Mouse (Mus musculus) lung, postnatal 4 days (tissue): ENCODE results near the gene Sufu.
A peak's percentile ranks its signal among the peaks of the same experiment; 100 is the strongest.

Experiments used
- DNase-seq, 2 experiments: peaks; one replicate each; pipeline ENCODE4 v3.0.0; 2021

Sufu gene

DNA sequence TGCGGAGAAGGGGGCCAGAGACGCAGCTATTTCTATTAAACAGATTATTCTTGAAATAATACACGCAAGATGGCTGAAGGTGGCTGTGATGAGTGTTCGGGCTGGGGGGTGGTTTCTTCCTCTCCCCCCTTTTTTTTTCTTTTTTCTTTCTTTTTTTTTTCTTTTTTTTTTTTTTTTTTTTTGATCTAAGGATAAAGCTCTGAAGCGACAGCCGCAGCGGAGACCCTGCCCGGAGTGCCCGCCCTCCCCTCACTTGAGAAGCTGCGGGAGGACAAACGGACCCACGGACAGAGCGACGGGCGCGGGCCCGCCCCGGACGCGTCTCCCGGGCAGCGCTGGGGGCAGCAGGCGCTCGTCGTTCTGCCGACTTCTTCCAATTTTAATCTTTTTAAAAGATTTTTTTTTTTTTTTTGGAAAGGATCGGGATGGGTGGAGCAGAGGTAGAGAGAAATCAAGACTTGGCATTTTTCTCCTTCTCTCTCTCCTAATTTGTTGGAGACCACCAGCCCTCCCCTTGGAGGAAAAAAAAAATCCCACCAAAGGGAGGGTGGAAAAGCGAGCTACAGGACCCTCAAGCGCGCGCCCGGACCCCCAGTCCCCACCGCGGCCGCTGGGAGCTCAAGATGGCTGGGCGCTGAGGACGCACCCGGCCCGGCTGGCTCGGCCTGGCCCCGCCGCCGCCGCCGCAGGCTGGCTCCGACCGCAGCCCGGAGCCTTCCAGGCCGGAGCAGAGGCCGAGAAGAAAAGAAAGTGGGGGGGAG lies 104.1 kb downstream of the Sufu start:
- peak; percentile 72 to 75 for DNase-seq

DNA sequence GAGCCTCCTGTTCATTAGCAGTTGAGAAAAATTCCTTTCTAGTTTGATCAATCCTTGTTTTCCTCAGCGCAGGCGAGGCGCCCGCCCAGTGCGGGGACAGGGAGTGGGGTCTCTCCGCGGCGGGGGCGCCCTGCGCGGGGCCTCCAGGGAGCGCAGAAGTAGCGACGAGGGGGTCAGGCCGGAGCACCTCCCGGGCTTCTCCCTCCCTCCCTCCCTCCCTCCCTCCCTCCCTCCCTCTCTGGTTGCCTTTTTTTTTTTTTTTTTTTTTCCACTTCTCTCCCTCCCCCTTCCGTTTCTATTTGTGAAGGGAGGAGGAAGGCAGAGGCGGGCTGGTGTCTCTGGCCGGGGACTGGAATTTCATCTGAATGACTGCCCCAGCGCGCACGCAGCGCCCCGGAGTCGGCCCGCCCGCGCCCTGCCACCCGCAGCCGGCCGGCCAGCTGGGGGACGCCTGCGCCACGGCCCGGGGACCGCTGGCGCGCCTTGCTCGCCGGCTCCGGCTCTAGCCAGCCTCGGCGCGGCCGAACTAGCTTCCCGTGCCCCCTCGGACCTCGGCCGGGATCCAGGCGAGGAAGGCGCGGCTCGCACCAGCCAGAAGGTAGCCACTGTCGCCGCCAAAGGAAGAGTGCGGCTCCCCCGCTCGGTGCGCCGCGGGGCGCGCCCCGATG lies 104.8 kb downstream of the Sufu start, which contains the start of gene Trim8:
Trim8 (plus strand) TSS at position 302 of the 668 bp plus-strand sequence.
- DNase-seq: peak; percentile 89 to 96

GRCm38 (mm10) chr19:46502069-46502455 lies 105.4 kb downstream of the Sufu start:
- peak; percentile 86 to 88 for DNase-seq

DNA sequence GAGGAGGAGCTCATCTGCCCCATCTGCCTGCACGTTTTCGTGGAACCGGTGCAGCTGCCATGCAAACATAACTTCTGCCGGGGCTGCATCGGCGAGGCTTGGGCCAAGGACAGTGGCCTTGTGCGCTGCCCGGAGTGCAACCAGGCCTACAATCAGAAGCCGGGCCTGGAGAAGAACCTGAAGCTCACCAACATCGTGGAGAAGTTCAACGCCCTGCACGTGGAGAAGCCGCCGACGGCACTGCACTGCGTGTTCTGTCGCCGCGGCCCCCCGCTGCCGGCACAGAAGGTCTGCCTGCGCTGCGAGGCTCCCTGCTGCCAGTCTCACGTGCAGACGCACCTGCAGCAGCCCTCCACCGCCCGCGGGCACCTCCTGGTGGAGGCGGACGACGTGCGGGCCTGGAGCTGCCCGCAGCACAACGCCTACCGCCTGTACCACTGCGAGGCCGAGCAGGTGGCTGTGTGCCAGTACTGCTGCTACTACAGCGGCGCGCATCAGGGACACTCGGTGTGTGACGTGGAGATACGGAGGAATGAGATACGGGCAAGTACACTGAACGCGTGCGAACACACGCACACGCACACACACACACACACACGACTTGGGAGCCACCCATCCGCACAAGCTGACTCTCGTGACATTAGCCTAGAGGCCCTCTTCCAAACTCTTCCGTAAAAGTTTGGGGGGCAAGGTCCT lies 105.9 kb downstream of the Sufu start:
- peak; percentile 88 to 92 for DNase-seq

GRCm38 (mm10) chr19:46503351-46504084 lies 106.8 kb downstream of the Sufu start:
- peak; percentile 86 to 94 for DNase-seq

- DNase-seq: peak in 1 of 2 experiments; percentile 79
These were observed 107.4 kb downstream of the Sufu start for GRCm38 (mm10) chr19:46504085-46504552.

DNA sequence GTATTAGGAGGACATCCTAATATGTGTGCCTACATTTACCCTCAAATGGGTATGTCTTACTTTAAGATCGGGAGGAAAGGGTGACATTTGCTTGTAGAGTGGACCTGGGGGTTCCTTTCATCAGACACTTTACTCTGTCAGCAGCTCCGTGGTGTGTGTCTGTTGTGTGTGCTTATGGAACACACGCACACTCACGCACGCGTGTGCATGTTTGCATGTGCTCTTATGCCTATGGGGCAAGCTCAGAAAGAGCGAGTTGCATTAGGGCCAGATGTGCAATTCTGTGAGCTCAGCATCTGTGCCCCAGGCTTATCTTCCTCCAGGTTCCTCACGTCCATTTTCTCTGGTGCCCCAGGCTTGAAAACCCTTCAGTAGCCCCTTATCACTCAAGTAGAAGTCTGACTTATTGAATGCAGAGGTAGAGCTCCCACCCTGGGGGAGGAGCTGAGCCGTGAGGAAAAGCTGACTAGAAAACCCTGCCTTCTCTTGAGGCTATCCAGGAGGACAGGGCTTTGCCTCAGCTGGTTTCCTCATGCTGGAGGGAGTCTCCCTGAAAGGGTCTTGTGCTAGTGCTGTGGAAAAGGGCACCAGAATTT lies 108.2 kb downstream of the Sufu start:
- peak; percentile 51 to 68 for DNase-seq

GRCm38 (mm10) chr19:46505646-46506371 lies 109.1 kb downstream of the Sufu start:
- DNase-seq: peak in 1 of 2 experiments; percentile 73

GRCm38 (mm10) chr19:46506372-46506717 lies 109.6 kb downstream of the Sufu start:
- DNase-seq: peak in 1 of 2 experiments; percentile 19

- DNase-seq: peak in 1 of 2 experiments; percentile 26
These were observed 110.5 kb downstream of the Sufu start for GRCm38 (mm10) chr19:46507181-46507581.

DNA sequence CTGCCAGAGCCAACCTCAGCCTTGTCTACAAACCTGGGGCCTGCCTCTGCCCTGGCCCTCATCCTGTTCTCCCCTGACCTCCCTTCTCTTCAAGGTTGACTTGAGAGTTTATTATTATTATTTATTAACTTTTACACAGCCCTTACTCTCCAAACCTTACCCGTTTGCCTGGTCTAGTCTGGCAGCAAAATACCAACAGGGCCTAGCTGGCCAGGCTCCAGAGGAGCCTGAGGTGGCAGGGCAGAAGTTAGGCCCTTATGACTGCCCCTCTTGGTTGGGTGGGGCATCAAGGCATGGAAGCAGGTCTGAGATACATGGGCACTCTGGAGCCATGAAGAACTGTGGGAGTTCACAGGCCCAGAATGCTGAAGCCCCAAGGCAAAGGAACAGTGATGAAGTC lies 111.1 kb downstream of the Sufu start:
- peak; percentile 26 to 66 for DNase-seq

- DNase-seq: peak in 1 of 2 experiments; percentile 36
These were observed 112.0 kb downstream of the Sufu start for GRCm38 (mm10) chr19:46508738-46509137.

GRCm38 (mm10) chr19:46509202-46509601 lies 112.5 kb downstream of the Sufu start:
- DNase-seq: peak in 1 of 2 experiments; percentile 27

- no peak for DNase-seq
These were observed 113.0 kb downstream of the Sufu start for GRCm38 (mm10) chr19:46509736-46510135.

DNA sequence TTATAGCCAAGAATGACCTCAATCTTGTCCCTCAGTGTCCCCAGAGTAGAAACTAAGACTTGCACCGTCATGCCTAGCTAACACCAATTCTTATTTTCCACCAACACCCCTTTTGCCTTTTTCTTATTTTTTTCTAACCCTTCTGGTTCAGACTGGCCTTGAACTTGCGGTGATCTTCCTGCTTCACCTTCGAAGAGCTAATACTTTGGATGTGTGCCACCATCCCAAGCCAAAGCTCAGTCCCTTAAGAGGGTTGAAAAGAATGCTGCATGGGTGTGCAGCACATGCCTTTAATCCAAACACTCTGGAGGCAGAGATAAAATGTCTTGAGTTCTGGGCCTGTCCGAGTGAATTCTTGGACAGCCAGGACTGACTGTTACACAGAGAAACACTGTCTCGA lies 113.7 kb downstream of the Sufu start:
- peak in 1 of 2 experiments; percentile 23 for DNase-seq

- peak in 1 of 2 experiments; percentile 56 for DNase-seq
These were observed 114.1 kb downstream of the Sufu start for GRCm38 (mm10) chr19:46510824-46511223.

DNA sequence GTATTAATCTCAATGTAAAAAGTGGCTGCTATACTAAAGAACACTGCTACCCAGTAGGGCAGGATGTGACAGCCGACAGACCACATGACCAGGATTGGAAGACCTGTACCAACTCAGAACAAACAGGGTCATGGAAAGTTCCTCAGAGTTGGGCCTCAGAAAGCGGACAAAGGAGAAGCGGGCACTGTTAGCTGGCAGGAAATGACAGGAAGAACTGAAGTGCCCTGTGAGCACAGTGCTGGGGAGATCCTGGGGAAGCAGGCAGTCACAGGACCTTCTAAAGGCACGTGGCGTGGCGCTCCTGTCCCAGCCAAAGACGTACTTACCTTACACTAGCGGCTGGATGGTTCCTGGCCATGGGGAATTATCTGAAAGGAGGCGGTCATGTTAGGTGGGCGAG lies 114.6 kb downstream of the Sufu start:
- peak; percentile 70 to 77 for DNase-seq

DNA sequence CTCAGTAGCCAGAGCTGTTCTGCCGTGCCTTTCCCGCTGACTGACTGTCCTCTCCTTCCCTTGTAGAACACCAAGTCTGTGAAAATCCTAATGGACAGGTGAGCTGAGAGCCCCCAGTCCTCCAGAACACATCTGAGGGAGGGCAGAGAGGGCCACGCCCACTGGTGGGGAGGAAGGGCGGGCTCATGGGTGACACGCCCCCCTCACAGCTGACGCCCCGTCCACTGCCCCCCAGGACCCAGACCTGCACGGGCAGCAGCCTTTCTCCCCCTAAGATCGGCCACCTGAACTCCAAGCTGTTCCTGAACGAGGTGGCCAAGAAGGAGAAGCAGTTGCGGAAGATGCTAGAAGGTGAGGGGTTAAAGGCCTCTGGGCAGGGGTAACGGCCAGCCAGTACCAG lies 117.7 kb downstream of the Sufu start:
- DNase-seq: no peak

DNA sequence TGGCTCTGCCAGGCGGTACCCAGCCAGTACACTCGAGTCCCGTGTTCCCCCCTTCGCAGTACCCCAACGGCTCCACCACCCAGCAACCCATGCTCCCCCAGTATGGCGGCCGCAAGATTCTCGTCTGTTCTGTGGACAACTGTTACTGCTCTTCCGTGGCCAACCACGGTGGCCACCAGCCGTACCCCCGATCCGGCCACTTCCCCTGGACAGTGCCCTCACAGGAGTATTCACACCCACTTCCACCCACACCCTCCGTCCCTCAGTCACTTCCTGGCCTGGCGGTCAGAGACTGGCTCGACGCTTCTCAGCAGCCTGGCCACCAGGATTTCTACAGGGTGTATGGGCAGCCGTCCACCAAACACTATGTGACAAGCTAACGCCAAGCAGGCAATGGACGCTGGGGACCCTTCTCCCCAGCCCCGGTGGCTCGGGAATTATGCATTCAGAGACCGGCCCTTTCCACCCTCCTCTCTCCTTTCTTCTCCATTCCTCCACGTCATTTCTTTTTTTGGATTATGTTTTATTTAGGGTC lies 118.7 kb downstream of the Sufu start:
- DNase-seq: peak; percentile 12 to 29

- DNase-seq: peak; percentile 19 to 38
These were observed 120.2 kb downstream of the Sufu start for GRCm38 (mm10) chr19:46516667-46517528.
